Mouse (Mus musculus): ENCODE data around the gene Tmem88b. TPM values are rescaled to one million over a fixed set of nuclear protein-coding genes. Genes with fewer than 3 reads are reported as not detected.
"Not testable (repeated sequence)": the region's sequence is repeated elsewhere in the genome, so short reads cannot be mapped to it uniquely, and the experiment has no call there.

The Tmem88b gene
- polyA plus RNA-seq, 1 experiment, result 0.18 TPM

GRCm38 (mm10) chr4:155744474-155744873 is 41.2 kb downstream of the Tmem88b start:
- Histone ChIP-seq H3K79me2 (ENCODE audit: control insufficient read depth, insufficient read depth) (peaks cover 2% of the 10 kb centered on the region), H3K4me3 (ENCODE audit: insufficient read depth, poor library complexity, severe bottlenecking) (no peak overlapping the region), H3K27me3 (ENCODE audit: control insufficient read depth, insufficient read depth, insufficient read length) (no peaks in the 10 kb centered on the region), H3K36me3 (ENCODE audit: control insufficient read depth, insufficient read depth) (peaks cover 79% of the 10 kb centered on the region), H3ac (ENCODE audit: control insufficient read depth, insufficient read length, low read depth) (no peak overlapping the region), H3K79me3 (ENCODE audit: low read depth) (peaks cover 5% of the 10 kb centered on the region)
- TF ChIP-seq CEBPB (IDR thresholded peaks at IDR 0.05; ENCODE audit: low read depth), result no peak
- no peak for TF ChIP-seq MYOG (IDR thresholded peaks at IDR 0.05; ENCODE audit: control insufficient read depth, extremely low read depth, insufficient read length)
- no peak for TF ChIP-seq USF1 (IDR thresholded peaks at IDR 0.05; ENCODE audit: low read depth)
- TF ChIP-seq MYOD1 (IDR thresholded peaks at IDR 0.05; ENCODE audit: control insufficient read depth, insufficient read length, low read depth), result no peak
- no peak for TF ChIP-seq CTCF (IDR thresholded peaks at IDR 0.05; ENCODE audit: control insufficient read depth, insufficient read depth, insufficient read length)
- no peak for TF ChIP-seq MAX (IDR thresholded peaks at IDR 0.05)

GRCm38 (mm10) chr4:155742684-155743083 is 43.0 kb downstream of the Tmem88b start:
- Histone ChIP-seq H3K36me3 (ENCODE audit: control insufficient read depth, insufficient read depth) (peaks cover 61% of the 10 kb centered on the region), H3K27me3 (ENCODE audit: control insufficient read depth, insufficient read depth, insufficient read length) (no peaks in the 10 kb centered on the region), H3K79me3 (ENCODE audit: low read depth) (peaks cover 5% of the 10 kb centered on the region), H3ac (ENCODE audit: control insufficient read depth, insufficient read length, low read depth) (no peak overlapping the region), H3K4me3 (ENCODE audit: insufficient read depth, poor library complexity, severe bottlenecking) (no peak overlapping the region), H3K79me2 (ENCODE audit: control insufficient read depth, insufficient read depth) (no peaks in the 10 kb centered on the region)
- TF ChIP-seq MYOD1 (IDR thresholded peaks at IDR 0.05; ENCODE audit: control insufficient read depth, insufficient read length, low read depth) (no peak), MAX (IDR thresholded peaks at IDR 0.05) (no peak), CEBPB (IDR thresholded peaks at IDR 0.05; ENCODE audit: low read depth) (no peak), USF1 (IDR thresholded peaks at IDR 0.05; ENCODE audit: low read depth) (no peak), MYOG (IDR thresholded peaks at IDR 0.05; ENCODE audit: control insufficient read depth, extremely low read depth, insufficient read length) (no peak), FOSL1 (IDR thresholded peaks at IDR 0.05; ENCODE audit: insufficient read depth, low read length, poor library complexity, severe bottlenecking) (no peak), CTCF (IDR thresholded peaks at IDR 0.05; ENCODE audit: control insufficient read depth, insufficient read depth, insufficient read length) (no peak)

DNA sequence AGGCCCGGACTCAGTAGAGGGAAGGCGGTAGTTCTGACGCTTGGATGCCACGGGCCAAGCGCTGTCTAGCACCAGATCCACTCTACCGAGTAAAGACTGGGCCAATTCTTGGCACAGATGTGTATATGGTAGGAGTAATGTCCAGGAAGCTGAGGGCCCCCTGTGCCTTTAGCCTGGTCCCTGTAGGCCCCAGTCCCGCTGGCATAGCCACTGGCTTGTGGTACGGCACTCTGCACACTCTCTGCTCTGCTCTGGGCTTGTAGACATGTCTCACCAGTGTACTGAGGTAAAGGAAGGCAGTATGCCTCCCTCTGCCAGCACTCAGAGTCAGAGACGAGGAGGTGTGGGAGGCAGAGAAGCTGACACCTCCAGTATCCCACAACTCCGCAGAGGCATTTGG is 45.0 kb downstream of the Tmem88b start:
- not testable (repeated sequence) for H3K79me2 ChIP-seq (ENCODE audit: control insufficient read depth, insufficient read depth)
- peaks cover 47% of the 10 kb centered on the region for H3K36me3 ChIP-seq (ENCODE audit: control insufficient read depth, insufficient read depth)

DNA sequence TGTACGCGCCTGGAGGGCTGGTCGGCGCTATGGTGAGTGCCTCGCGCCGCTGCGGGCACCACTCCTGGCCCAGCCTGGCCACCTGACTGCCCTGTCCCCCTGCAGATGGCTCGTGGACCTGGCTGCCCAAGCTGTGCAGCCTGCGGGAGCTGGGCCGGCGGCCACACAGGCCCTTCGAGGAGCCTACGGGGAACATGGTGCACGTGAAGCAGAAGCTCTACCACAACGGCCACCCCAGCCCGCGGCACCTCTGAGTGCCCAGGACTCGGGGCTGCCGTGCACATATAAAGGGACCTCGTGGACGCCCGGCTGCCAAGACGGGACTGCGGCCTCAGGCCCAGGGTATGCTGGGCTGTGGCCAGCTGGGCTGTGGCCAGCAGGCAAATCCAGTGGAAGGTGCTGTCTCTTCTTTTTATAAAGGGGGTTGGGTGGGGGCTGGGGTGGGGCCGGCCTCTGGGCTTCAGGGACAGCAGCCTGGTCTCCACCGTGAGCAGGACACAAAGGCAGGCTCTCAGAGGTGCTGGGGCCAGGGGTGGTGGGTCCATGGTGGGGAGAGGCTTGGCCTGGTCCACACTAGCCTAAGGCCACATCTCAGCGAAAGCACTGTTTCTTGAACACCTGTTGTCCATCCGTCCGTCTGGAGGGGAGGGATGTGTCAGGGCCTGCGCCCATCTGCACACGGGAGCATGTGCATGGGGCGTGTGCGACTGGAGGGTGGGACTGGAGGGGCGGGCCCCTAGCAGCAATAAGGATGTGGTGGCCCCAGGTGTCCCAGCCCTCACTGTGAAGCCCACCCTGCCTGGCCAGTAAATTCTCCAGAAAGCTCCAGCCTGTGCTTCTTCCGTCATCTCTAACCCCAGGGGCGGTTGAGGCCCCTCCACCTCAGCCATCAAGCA is 45.7 kb downstream of the Tmem88b start:
- no peak for TF ChIP-seq MYOG (IDR thresholded peaks at IDR 0.05; ENCODE audit: control insufficient read depth, extremely low read depth, insufficient read length)
- Histone ChIP-seq H3K4me3 (ENCODE audit: insufficient read depth, poor library complexity, severe bottlenecking) (no peak overlapping the region), H3K79me3 (ENCODE audit: low read depth) (peaks cover 5% of the 10 kb centered on the region), H3ac (ENCODE audit: control insufficient read depth, insufficient read length, low read depth) (no peak overlapping the region), H3K79me2 (ENCODE audit: control insufficient read depth, insufficient read depth) (peaks cover 7% of the 10 kb centered on the region), H3K27me3 (ENCODE audit: control insufficient read depth, insufficient read depth, insufficient read length) (no peaks in the 10 kb centered on the region), H3K36me3 (ENCODE audit: control insufficient read depth, insufficient read depth) (peaks cover 44% of the 10 kb centered on the region)

More for the DNA sequence above, 45.0 kb downstream of the Tmem88b start:
- not testable (repeated sequence) for H3ac ChIP-seq (ENCODE audit: control insufficient read depth, insufficient read length, low read depth); H3K27me3 ChIP-seq (ENCODE audit: control insufficient read depth, insufficient read depth, insufficient read length); H3K79me3 ChIP-seq (ENCODE audit: low read depth); H3K4me3 ChIP-seq (ENCODE audit: insufficient read depth, poor library complexity, severe bottlenecking)

DNA sequence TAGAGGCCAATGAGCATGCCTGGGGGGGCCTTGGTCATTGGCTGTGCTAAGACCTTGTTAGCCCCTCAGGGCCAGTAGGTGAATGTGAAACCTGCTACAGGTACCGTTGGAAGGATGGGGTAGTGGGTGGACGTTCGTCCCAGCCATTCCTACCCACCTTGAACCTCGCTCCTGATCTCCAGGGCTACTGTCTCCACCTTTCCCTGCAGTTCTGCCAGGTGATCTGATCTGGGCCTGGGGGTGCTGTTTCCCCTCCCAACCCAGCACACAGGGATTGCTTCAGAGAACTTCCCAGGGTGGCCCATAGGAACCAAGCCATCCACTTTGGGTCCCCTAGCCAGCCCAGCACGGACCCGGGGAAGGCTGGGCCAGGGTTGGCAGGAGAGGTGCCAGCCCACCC is 46.5 kb downstream of the Tmem88b start:
- Histone ChIP-seq H3K27me3 (ENCODE audit: control insufficient read depth, insufficient read depth, insufficient read length) (no peaks in the 10 kb centered on the region), H3K79me2 (ENCODE audit: control insufficient read depth, insufficient read depth) (peaks cover 7% of the 10 kb centered on the region), H3K79me3 (ENCODE audit: low read depth) (peaks cover 5% of the 10 kb centered on the region), H3K4me3 (ENCODE audit: insufficient read depth, poor library complexity, severe bottlenecking) (no peak overlapping the region), H3K36me3 (ENCODE audit: control insufficient read depth, insufficient read depth) (peaks cover 38% of the 10 kb centered on the region), H3ac (ENCODE audit: control insufficient read depth, insufficient read length, low read depth) (no peak overlapping the region)
- TF ChIP-seq MYOG (IDR thresholded peaks at IDR 0.05; ENCODE audit: control insufficient read depth, extremely low read depth, insufficient read length) (no peak), CTCF (IDR thresholded peaks at IDR 0.05; ENCODE audit: control insufficient read depth, insufficient read depth, insufficient read length) (no peak), FOSL1 (IDR thresholded peaks at IDR 0.05; ENCODE audit: insufficient read depth, low read length, poor library complexity, severe bottlenecking) (no peak), CEBPB (IDR thresholded peaks at IDR 0.05; ENCODE audit: low read depth) (no peak), MYOD1 (IDR thresholded peaks at IDR 0.05; ENCODE audit: control insufficient read depth, insufficient read length, low read depth) (no peak), USF1 (IDR thresholded peaks at IDR 0.05; ENCODE audit: low read depth) (no peak), MAX (IDR thresholded peaks at IDR 0.05) (no peak)

DNA sequence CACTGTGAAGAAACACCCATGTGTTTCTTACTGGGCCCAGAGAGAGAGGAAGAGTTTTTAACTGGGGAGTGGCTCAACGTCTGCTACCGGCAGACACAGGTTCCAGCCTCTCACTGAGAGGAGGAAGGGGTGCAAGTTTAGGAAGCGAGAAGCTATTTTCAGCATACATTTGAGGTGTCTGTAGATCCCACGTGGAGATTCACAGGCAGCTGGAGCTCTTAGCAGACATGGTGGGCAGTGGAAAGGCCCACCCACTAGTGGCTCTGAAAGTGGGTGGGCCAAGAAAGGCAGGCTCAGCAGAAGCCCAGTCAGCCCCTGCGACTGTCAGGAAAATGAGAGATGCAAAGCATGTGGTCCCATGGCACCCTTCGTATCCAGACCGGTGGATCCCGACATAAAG is 47.4 kb downstream of the Tmem88b start:
- Histone ChIP-seq H3K27me3 (ENCODE audit: control insufficient read depth, insufficient read depth, insufficient read length) (no peaks in the 10 kb centered on the region), H3ac (ENCODE audit: control insufficient read depth, insufficient read length, low read depth) (no peak overlapping the region), H3K36me3 (ENCODE audit: control insufficient read depth, insufficient read depth) (peaks cover 34% of the 10 kb centered on the region), H3K4me3 (ENCODE audit: insufficient read depth, poor library complexity, severe bottlenecking) (no peak overlapping the region), H3K79me2 (ENCODE audit: control insufficient read depth, insufficient read depth) (peaks cover 7% of the 10 kb centered on the region), H3K79me3 (ENCODE audit: low read depth) (peaks cover 5% of the 10 kb centered on the region)
- no peak for TF ChIP-seq MYOD1 (IDR thresholded peaks at IDR 0.05; ENCODE audit: control insufficient read depth, insufficient read length, low read depth)
- no peak for TF ChIP-seq MYOG (IDR thresholded peaks at IDR 0.05; ENCODE audit: control insufficient read depth, extremely low read depth, insufficient read length)
- TF ChIP-seq MAX (IDR thresholded peaks at IDR 0.05), result no peak
- no peak for TF ChIP-seq CTCF (IDR thresholded peaks at IDR 0.05; ENCODE audit: control insufficient read depth, insufficient read depth, insufficient read length)
